18 mouse cellular contexts compared by ENCODE assay signal in genomic region chr7:120839786-120840185, GRCm38 (mm10). TPM values are rescaled to one million over a fixed set of nuclear protein-coding genes. Genes with fewer than 3 reads are reported as not detected.
"Had no signal": no experiment of that assay in that cellular context is flagged by ENCODE, and none has a peak within 500 bp of the region (broad histone marks: within the 10 kb centered on the region; RNA-seq: fewer than 3 reads in every experiment).

No protein-coding gene starts in this region.

- DNase-seq: heart, adult 18-20 months; heart, postnatal 10 days; heart, postnatal 36 days; kidney, adult 11 months; kidney, adult 2 months; kidney, adult 9 months; kidney, postnatal 14 days; kidney, postnatal 36 days; layer of hippocampus, adult 9-11 months; layer of hippocampus, postnatal 36 days; left cerebral cortex, postnatal 4 days had no signal

RNA-seq across cellular contexts. Expression of gene Gm5737, which starts 27.6 kb away (rescaled TPM):
- total RNA-seq: granulocyte monocyte progenitor cell, adult 5-6 weeks; heart, adult 8-10 months; heart, postnatal 10 days; hematopoietic stem cell, adult 5-6 weeks; layer of hippocampus, postnatal 14 days; layer of hippocampus, postnatal 36 days; left cerebral cortex, adult 18-20 months; left cerebral cortex, postnatal 25 days; liver, adult 2 months had no signal
